Mouse (Mus musculus) ES-E14 (cell line): ENCODE data around the gene Myo10.

Experiments
- CHD2 ChIP-seq: IDR thresholded peaks from 2 replicates; pipeline ENCODE4 v1.6.1; 2014; ENCODE audit warnings: mild to moderate bottlenecking, low read depth, low read length, inconsistent platforms
- ZNF384 ChIP-seq: IDR thresholded peaks from 2 replicates; pipeline ENCODE4 v1.6.1; 2012; ENCODE audit warnings: low read depth, low read length, inconsistent platforms

GRCm38 (mm10) chr15:25652368-25652767 is 30.0 kb downstream of the Myo10 start:
- TF ChIP-seq ZNF384, result 0 out of 2 replicates have a peak, but pooled peaks have one; percentile 29
- no peak for TF ChIP-seq CHD2
